Mouse (Mus musculus) E14TG2a.4 (cell line): ENCODE measurements around the gene Lmntd1.

ENCODE experiments used
- CTCF ChIP-seq: conservative IDR thresholded peaks from 2 replicates; pipeline ENCODE4 v1.5.1; 2014; ENCODE audit warnings: low read length
- NANOG ChIP-seq: IDR thresholded peaks from 2 replicates; pipeline ENCODE4 v1.6.1; 2014; ENCODE audit warnings: borderline replicate concordance, low read length, mixed read lengths
- POU5F1 ChIP-seq: IDR thresholded peaks from 2 replicates; pipeline ENCODE4 v1.6.1; 2014; ENCODE audit warnings: low read length, borderline replicate concordance

GRCm38 (mm10) chr6:145335876-145336768 is 278.0 kb downstream of the Lmntd1 start:
- TF ChIP-seq CTCF (no peak), NANOG (no peak), POU5F1 (no peak)
